Mouse (Mus musculus) G1E (cell line): Measurements from ENCODE around the gene Dnttip2. TPM values are rescaled to one million over a fixed set of nuclear protein-coding genes. Genes with fewer than 3 reads are reported as not detected.
"Not testable (repeated sequence)": the region's sequence is repeated elsewhere in the genome, so short reads cannot be mapped to it uniquely, and the experiment has no call there.

Experiments
- ATAC-seq: 2 replicates; pipeline ENCODE4 v1.8.0; 2016; ENCODE audit warnings: mild to moderate bottlenecking; ENCODE audit not compliant: insufficient number of reproducible peaks, poor library complexity, low FRiP score, severe bottlenecking; ENCODE audit errors: extremely low read depth
- DNase-seq: peaks from one replicate; pipeline ENCODE4 v3.0.0; 2012; ENCODE audit warnings: low spot score
- H3K27me3 ChIP-seq: 2 replicates; pipeline ENCODE4 v1.6.1; 2012; ENCODE audit warnings: mild to moderate bottlenecking, low read length, inconsistent platforms; ENCODE audit not compliant: insufficient read depth
- H3K36me3 ChIP-seq: replicated peaks from 2 replicates; pipeline ENCODE3; 2012; ENCODE audit warnings: mild to moderate bottlenecking, inconsistent platforms
- H3K4me1 ChIP-seq: 2 replicates; pipeline ENCODE4 v1.6.1; 2012; ENCODE audit warnings: low read depth, low read length, inconsistent platforms, mixed read lengths; ENCODE audit not compliant: insufficient read depth
- H3K4me3 ChIP-seq: 2 replicates; pipeline ENCODE4 v1.5.1; 2012; ENCODE audit warnings: low read depth, mild to moderate bottlenecking, inconsistent platforms, low read length, moderate library complexity, mixed read lengths
- H3K9me3 ChIP-seq: replicated peaks from 2 replicates; pipeline ENCODE4 v1.6.1; 2012; ENCODE audit warnings: inconsistent platforms
- CTCF ChIP-seq: IDR thresholded peaks from 2 replicates; pipeline ENCODE4 v1.5.1; 2012; ENCODE audit warnings: low read depth, low read length, inconsistent platforms, mixed read lengths
- GATA1 ChIP-seq: IDR thresholded peaks from 2 replicates; pipeline ENCODE4 v1.6.1; 2012; ENCODE audit warnings: borderline replicate concordance, low read length, inconsistent platforms, mixed read lengths
- GATA2 ChIP-seq: IDR thresholded peaks from 2 replicates; pipeline ENCODE4 v1.6.1; 2012; ENCODE audit warnings: low read depth, low read length, inconsistent platforms, borderline replicate concordance
- POLR2AphosphoS5 ChIP-seq: IDR thresholded peaks from 2 replicates; pipeline ENCODE4 v1.6.1; 2012; ENCODE audit warnings: low read depth, low read length, inconsistent platforms; ENCODE audit not compliant: insufficient replicate concordance
- TAL1 ChIP-seq: conservative IDR thresholded peaks from 2 replicates; pipeline ENCODE4 v1.6.1; 2012; ENCODE audit warnings: low read depth, low read length, inconsistent platforms, mixed read lengths
- polyA plus RNA-seq: library from polyadenylated mRNA; stranded (reverse); fragments of >175 nt; gene quantifications from 2 replicates; pipeline ENCODE4 v1.2.3, GENCODE M21; 2012
- total RNA-seq, 2 experiments: library from RNA; stranded (forward) in 1 of 2; stranded (reverse) in 1 of 2; fragments of 200-1000 nt in 1 of 2; fragments of >200 nt in 1 of 2; fragmentation: Nextera tagmentation in 1 of 2; gene quantifications; 2 replicates each; pipeline ENCODE4 v1.2.3; 2014 to 2017

Dnttip2 gene
- total and polyA plus RNA-seq, 3 experiments = 16.7 to 158 (median 138) TPM

DNA sequence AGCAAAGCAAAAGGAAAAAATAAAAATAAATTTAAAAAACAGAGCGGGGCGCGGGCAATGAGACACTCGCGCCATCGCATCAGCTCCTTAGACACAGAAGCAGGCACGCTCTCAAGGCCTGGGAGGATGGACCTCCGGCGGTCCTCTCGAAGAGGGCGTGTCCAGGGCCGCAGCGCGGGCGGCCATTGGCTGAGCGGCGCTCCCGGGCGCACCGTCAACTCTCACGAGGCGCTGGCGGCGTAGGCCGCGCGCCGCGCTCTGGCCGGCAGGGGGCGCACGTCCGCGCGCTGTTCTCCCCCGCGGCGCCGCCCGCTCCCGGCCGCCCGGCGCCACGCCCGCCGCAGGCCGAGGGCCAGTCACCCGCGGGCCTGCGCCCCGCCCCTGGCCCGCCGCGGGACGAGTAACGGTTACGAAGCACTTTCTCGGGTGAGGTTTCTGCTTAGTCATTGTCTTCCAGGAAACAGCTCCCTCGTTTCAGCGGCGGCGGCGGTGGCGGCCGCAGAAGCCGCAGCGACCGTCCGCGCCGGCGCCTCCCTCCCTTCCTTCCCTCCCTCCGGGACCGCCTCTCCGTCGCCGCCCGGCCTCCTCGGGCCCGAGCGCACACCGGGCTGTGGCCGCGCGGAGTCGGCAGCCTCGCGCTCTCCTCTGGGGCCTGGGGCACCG, 28.8 kb upstream of the Dnttip2 start, which contains the start of gene Gclm:
Gene Gclm, plus strand, starts transcription at position 343 of the 663 bp plus-strand sequence.
- no peaks in the 10 kb centered on the region for H3K9me3 ChIP-seq
- H3K4me1 ChIP-seq = peaks cover 39% of the 10 kb centered on the region
- peak within 1 kb of the TSS; percentile 96 for H3K4me3 ChIP-seq
- TF ChIP-seq CTCF (0 out of 2 replicates have a peak, but pooled peaks have one; percentile 43), POLR2AphosphoS5 (no peak)
- ATAC-seq (peak; percentile 56), DNase-seq (peak; percentile 83)
- no peaks in the 10 kb centered on the region for H3K27me3 ChIP-seq
- peaks cover 18% of the 10 kb centered on the region for H3K36me3 ChIP-seq

GRCm38 (mm10) chr3:122245878-122246332, 28.3 kb upstream of the Dnttip2 start:
- no peaks in the 10 kb centered on the region for H3K27me3 ChIP-seq
- H3K9me3 ChIP-seq = no peaks in the 10 kb centered on the region
- DNase-seq = no peak
- H3K36me3 ChIP-seq = peaks cover 24% of the 10 kb centered on the region
- peaks cover 44% of the 10 kb centered on the region for H3K4me1 ChIP-seq
- TF ChIP-seq CTCF (no peak), TAL1 (no peak), GATA2 (no peak), GATA1 (no peak), POLR2AphosphoS5 (no peak)
- ATAC-seq = no peak
- peak overlapping the region; percentile 96 for H3K4me3 ChIP-seq

DNA sequence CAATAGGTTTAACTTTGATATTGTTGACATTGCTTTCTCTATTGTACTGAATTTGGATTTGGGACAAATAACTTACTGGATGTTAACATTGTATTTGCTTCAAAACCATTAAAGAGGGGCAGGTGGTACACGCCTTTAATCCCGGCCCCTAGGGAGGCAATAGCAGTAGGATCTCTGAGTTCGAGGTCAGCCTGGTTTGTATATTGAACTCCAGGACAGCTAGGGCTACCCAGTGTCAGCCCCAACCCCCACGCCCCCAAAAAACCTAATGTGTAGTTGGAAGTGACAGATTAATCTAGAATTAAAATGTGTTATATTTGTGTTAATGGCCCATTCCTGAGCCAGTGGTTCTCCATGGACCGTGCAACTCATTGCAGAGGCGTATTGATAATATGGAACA, 27.8 kb upstream of the Dnttip2 start:
- ATAC-seq = no peak
- Histone ChIP-seq H3K27me3 (no peaks in the 10 kb centered on the region), H3K36me3 (peaks cover 29% of the 10 kb centered on the region), H3K4me1 (peaks cover 49% of the 10 kb centered on the region), H3K4me3 (peak overlapping the region; percentile 96), H3K9me3 (no peaks in the 10 kb centered on the region)
- no peak for DNase-seq
- no peak for TF ChIP-seq GATA2
- TF ChIP-seq POLR2AphosphoS5 = no peak
- no peak for TF ChIP-seq TAL1
- no peak for TF ChIP-seq GATA1
- TF ChIP-seq CTCF = no peak

DNA sequence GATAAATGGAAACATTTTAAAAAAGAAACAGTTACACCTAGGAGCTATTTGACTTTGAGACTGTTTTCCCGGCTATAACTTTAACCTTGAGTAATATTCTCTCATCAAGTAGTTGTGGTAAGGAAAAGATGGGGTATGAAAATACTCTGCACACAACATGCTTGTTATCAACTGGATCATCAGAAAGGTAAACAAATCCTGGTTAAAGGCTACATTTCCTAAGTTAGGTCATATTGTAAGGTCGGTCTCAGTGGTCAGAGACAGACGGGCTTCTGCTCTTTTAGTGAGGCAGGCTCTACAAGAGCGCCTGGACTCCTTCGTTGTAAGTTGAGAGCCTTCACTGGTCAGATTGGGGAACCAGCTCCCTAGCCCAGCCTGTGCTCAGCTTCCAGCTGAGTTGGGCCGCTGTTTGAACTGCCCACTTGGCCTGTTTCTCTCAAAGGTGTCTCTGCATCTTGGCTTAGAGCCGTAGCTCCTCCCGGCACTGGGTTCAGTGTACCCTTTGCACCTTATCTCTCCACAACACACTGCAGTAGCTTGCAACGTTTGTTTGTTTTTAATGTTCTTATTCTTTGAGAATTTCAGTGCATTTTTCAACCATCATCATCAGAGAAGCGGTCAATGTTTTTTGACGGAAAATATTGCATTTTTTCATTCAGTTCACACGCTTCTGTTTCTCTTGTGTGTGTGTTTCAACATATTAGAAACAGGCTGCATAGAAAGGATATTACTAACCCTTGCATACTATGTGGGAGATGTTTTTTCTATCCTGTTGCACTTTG, 27.0 kb upstream of the Dnttip2 start:
- TF ChIP-seq TAL1 = peak; percentile 63
- no peak for TF ChIP-seq CTCF

GRCm38 (mm10) chr3:122247768-122248100, 26.5 kb upstream of the Dnttip2 start:
- no peak for TF ChIP-seq GATA1
- TF ChIP-seq TAL1 = no peak
- TF ChIP-seq POLR2AphosphoS5 = no peak
- TF ChIP-seq CTCF = no peak
- DNase-seq (no peak), ATAC-seq (peak; percentile 16)
- Histone ChIP-seq H3K4me3 (peak overlapping the region; percentile 96), H3K4me1 (peaks cover 51% of the 10 kb centered on the region), H3K27me3 (no peaks in the 10 kb centered on the region), H3K9me3 (no peaks in the 10 kb centered on the region), H3K36me3 (peaks cover 37% of the 10 kb centered on the region)

More for the DNA sequence above, 27.0 kb upstream of the Dnttip2 start:
- DNase-seq (peak; percentile 37), ATAC-seq (peak; percentile 58)
- H3K4me3 ChIP-seq = peak overlapping the region; percentile 96
- H3K36me3 ChIP-seq = peaks cover 33% of the 10 kb centered on the region
- H3K4me1 ChIP-seq = peaks cover 50% of the 10 kb centered on the region
- no peaks in the 10 kb centered on the region for H3K27me3 ChIP-seq
- H3K9me3 ChIP-seq = no peaks in the 10 kb centered on the region

GRCm38 (mm10) chr3:122252466-122253253, 21.5 kb upstream of the Dnttip2 start:
- Histone ChIP-seq H3K27me3 (no peaks in the 10 kb centered on the region), H3K4me1 (peaks cover 50% of the 10 kb centered on the region), H3K9me3 (no peaks in the 10 kb centered on the region), H3K36me3 (peaks cover 72% of the 10 kb centered on the region), H3K4me3 (no peak overlapping the region)
- ATAC-seq (no peak), DNase-seq (no peak)
- TF ChIP-seq TAL1 (no peak), GATA1 (no peak), CTCF (no peak), GATA2 (no peak), POLR2AphosphoS5 (no peak)

- not testable (repeated sequence) for ATAC-seq, H3K9me3 ChIP-seq, DNase-seq, H3K4me3 ChIP-seq, H3K27me3 ChIP-seq
- peaks cover 79% of the 10 kb centered on the region for H3K36me3 ChIP-seq
- H3K4me1 ChIP-seq = peaks cover 47% of the 10 kb centered on the region
Observed at GRCm38 (mm10) chr3:122254050-122254449, 20.1 kb upstream of the Dnttip2 start.
